Mouse (Mus musculus): ENCODE results near the gene Olfr690.
"Not testable (repeated sequence)": the region's sequence is repeated elsewhere in the genome, so short reads cannot be mapped to it uniquely, and the experiment has no call there.

- TF ChIP-seq CTCF (IDR thresholded peaks at IDR 0.05; ENCODE audit: borderline replicate concordance, extremely low read depth, insufficient read depth, insufficient read length); POLR2A (IDR thresholded peaks at IDR 0.05; ENCODE audit: borderline replicate concordance, extremely low read depth, insufficient read depth, insufficient read length, poor library complexity, severe bottlenecking): not testable (repeated sequence)
Observed at GRCm38 (mm10) chr7:105356487-105356886, 22.6 kb upstream of the Olfr690 start.
